Mouse (Mus musculus): Measurements from ENCODE around the gene Camta1.

DNA sequence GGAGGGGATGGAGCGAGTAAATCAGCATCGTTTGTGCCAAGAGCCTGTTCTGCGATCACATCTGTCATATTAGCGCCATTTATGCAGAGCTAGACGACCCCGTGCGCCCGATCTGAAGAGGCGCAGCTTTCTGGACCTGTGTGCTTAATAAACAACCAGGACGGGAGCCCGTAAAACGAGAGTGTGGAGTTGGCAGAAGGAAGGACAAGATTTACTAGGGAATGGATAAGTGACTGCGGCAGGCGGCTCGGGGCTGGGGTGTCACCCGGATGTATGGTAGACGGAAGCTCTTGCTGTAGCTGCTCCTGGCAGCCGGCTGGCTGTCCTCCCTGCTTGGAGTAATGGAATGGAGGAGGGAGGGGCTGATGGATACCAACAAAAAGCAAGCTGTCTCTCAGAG lies 691.0 kb downstream of the Camta1 start:
- TF ChIP-seq POLR2A (IDR thresholded peaks at IDR 0.05; ENCODE audit: control insufficient read depth, extremely low read depth, insufficient read depth, low read length, poor library complexity) (no peak), CTCF (IDR thresholded peaks at IDR 0.05; ENCODE audit: borderline replicate concordance, control insufficient read depth, extremely low read depth, insufficient read depth, low read length, poor library complexity) (no peak)
